Mouse (Mus musculus) thymus, postnatal 25 days (tissue): ENCODE data around the gene Hexa.
A peak's percentile ranks its signal among the peaks of the same experiment; 100 is the strongest.

Source experiments
- DNase-seq: peaks from one replicate; pipeline ENCODE4 v3.0.0; 2022

Gene Hexa

GRCm38 (mm10) chr9:59565600-59565999 lies 26.3 kb downstream of the Hexa start:
- peak; percentile 80 for DNase-seq

- peak; percentile 61 for DNase-seq
Measured at GRCm38 (mm10) chr9:59567111-59567510, 27.8 kb downstream of the Hexa start.

DNA sequence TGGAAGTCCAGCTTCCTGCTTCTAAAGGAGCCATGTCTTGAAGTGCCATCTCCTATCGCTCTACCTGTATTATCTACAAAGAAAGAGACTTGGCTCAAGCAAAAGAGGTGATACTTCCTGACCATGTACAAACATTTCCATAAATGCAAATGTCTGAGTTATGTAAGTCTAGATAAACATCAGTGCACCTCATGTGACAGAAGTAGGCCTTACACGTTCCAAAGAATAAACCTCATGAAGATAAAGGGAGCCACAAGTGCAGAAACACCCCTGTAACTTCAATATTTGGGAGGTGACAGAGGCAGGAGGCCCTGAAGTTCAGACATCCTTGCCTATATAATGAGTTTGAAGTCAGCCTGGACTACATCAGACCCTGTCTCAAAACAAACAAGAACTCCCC lies 32.5 kb downstream of the Hexa start:
- DNase-seq = no peak

- no peak for DNase-seq
Measured at GRCm38 (mm10) chr9:59577401-59577800, 38.1 kb downstream of the Hexa start.

DNA sequence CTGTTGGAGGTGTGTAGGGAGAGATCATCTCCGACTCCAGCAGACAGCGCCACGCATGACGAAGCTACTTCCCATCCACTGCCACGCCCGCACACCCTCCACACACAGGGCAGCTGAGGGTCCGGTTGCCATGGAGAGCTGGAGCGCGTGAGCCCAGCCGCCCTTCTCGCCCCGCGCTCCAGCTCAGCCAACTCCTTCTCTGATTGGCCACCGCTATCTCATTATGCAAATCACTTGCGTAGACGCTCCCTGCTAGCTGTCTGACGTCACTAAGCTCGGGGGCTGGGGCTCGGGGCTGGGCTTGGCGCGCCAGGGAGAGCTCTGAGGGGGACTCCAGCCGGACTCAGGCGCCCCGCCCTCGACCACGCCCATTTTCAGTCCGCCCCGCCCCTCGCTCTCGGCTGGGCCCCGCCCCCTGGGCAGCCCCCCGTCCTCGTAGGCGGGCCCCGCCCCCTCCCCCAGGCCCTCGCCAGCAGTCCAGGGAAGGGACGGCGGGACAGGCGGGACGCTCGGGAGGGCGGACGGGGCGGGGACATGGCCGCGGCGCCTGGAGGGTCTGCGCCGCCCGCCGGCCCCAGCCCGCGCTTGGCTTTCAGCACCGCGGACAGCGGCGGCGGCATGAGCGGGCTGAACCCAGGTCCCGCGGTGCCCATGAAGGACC lies 38.6 kb downstream of the Hexa start, which contains the start of gene Celf6:
TSS of gene Celf6 (plus strand) at position 74 of the 661 bp plus-strand sequence.
- peak; percentile 88 for DNase-seq

GRCm38 (mm10) chr9:59578505-59578867 lies 39.1 kb downstream of the Hexa start:
- DNase-seq = no peak

DNA sequence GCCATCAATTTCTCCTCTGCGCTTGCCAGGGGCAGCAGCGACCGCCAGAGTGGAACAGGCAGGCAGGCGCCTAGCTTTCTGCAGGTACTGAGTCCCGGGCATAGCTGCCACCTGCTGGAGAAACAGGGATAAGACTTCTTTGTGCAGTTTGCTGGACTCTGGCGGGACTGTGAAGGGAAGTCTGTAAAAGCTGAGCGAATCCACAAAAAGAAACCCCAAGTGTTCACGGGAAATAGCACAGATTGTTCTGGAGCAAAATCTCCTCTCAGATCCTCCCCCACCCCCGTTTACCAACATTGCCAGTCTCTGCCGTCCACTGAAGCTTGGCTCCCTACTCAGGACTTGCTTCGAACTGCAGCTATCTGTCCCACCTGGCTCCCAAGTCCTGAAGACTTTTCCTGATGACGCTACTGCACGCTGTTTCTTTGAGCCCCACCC lies 45.5 kb downstream of the Hexa start:
- DNase-seq = peak; percentile 62

GRCm38 (mm10) chr9:59588252-59588651 lies 48.9 kb downstream of the Hexa start:
- DNase-seq = no peak

DNA sequence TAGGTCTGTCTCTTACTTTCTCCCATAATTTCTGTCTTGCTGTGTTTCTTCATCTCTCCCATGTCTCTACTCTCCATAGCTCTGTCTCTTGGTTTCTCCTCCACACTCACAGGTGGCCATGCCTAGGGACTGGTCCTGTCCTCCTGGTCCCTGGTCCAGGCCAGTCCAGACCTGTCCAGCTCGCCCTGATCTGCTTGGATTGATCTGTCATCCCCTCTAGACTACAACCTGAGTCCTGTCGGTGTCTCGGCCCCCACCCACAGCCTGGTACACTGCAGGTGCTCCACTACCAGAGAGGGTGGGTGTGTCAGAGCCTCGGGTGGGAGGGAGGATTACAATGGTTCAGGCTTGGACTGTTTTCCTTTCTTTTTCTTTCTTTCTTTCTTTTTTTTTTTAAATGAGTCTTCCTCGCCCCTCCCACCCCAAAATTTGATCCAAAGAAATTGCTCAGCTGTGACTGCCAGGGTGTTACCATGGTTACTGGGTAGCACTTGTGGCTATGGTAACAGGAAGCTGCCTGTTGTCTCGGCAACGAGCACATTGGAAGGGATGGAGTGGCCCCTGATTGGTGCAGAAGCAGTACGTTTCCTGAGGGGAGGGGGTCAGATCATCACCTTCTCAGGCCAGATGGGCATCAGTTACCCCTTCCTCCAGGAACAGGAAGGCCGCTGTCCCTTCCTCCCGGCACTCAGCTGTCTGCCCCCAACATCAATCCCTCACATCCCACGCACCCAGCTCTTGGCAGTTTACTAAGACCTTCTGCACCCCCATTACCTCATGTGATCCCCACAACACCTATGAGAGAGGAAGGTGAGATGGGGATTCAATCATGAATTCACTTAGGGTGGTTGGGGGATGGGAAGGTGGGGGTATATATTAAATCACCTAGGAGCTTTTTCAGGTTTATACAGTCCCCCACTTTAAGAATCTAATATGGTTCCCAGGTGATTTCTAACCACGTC lies 49.7 kb downstream of the Hexa start:
- no peak for DNase-seq

DNA sequence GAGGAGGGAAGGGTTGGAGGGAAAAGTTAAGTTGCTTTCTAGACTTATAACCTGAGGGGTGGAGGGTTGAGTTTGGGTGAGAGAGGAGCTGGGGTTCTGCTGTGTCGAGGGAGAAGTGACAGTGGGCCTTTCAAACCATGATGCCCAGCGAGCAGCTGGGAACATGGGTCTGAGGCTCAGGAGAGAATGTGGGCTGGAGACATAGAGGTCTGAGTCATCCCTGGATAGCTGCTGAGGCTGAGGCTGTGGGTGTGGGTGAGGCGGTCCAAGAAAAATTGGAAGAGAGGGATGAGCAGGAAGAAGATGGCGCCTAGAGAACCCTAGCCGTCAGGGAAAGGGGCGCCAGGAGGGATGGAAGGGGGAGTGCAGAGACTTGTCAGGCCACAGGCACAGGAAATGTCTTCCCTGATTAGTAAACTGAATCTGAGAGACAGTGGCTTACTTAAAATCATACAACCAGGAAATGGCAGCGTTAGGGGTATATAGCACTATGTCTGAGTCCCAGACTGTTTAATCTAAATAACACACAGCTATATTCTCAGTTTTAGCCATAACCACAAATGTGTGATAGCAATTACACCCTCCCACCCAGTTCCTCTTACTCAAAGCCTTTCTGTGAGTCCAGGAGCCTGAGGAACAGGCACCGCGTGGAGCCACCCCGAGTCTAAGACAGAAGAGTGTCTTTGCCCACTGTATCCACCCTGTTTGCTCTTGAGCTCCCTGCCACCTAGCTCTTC lies 50.5 kb downstream of the Hexa start:
- DNase-seq = no peak

- no peak for DNase-seq
Measured at GRCm38 (mm10) chr9:59601661-59602060, 62.3 kb downstream of the Hexa start.

DNA sequence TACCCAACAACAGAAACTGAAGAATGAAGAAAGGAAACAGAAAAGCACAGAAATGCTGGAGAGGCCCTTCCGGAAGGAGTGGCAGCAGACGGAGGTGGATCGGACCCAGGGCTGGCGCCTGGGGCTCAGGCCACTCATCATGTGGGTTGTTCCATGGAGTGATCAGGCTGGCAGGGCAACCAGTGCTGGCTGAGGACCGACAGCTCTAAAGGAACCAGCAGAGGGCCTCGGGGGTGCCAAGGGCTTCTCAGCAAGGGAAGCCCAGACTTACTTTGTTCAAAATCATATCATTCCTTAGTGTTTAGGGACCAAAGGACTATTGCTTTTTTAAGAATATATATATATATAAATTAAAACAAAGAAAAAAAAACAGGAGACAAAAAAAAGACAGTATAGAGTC lies 66.6 kb downstream of the Hexa start:
- DNase-seq = no peak

GRCm38 (mm10) chr9:59610950-59611349 lies 71.6 kb downstream of the Hexa start:
- no peak for DNase-seq
